Mouse (Mus musculus) cerebellum, adult 9-11 months (tissue): ENCODE data around the gene Orai2.
"Not testable (repeated sequence)": the region's sequence is repeated elsewhere in the genome, so short reads cannot be mapped to it uniquely, and the experiment has no call there.

Experiments used
- DNase-seq: peaks from one replicate; pipeline ENCODE4 v3.0.0; 2022

Gene Orai2

GRCm38 (mm10) chr5:136172939-136173338, 2.4 kb upstream of the Orai2 start:
- no peak for DNase-seq

GRCm38 (mm10) chr5:136171363-136172341, 1.1 kb upstream of the Orai2 start:
- DNase-seq: no peak

GRCm38 (mm10) chr5:136169626-136170511, 644 bp downstream of the Orai2 start:
- DNase-seq: peak; percentile 64

- no peak for DNase-seq
Measured at GRCm38 (mm10) chr5:136168071-136168470, 2.4 kb downstream of the Orai2 start.

GRCm38 (mm10) chr5:136167296-136167695, 3.2 kb downstream of the Orai2 start:
- no peak for DNase-seq

GRCm38 (mm10) chr5:136165246-136165645, 5.3 kb downstream of the Orai2 start:
- DNase-seq: peak; percentile 57

- peak; percentile 78 for DNase-seq
Measured at GRCm38 (mm10) chr5:136163807-136164474, 6.6 kb downstream of the Orai2 start.

- not testable (repeated sequence) for DNase-seq
Measured at GRCm38 (mm10) chr5:136160084-136160483, 10.4 kb downstream of the Orai2 start.

- no peak for DNase-seq
Measured at GRCm38 (mm10) chr5:136155399-136155798, 15.1 kb downstream of the Orai2 start.

GRCm38 (mm10) chr5:136152365-136152764, 18.1 kb downstream of the Orai2 start:
- DNase-seq: no peak

GRCm38 (mm10) chr5:136149134-136149576, 21.4 kb downstream of the Orai2 start:
- not testable (repeated sequence) for DNase-seq

GRCm38 (mm10) chr5:136147704-136148103, 22.8 kb downstream of the Orai2 start:
- DNase-seq: no peak

- DNase-seq: no peak
Measured at GRCm38 (mm10) chr5:136146936-136147335, 23.6 kb downstream of the Orai2 start.

- DNase-seq: no peak
Measured at GRCm38 (mm10) chr5:136144606-136145430, 25.7 kb downstream of the Orai2 start.

- DNase-seq: no peak
Measured at GRCm38 (mm10) chr5:136143161-136143755, 27.3 kb downstream of the Orai2 start.

- no peak for DNase-seq
Measured at GRCm38 (mm10) chr5:136142746-136143145, 27.8 kb downstream of the Orai2 start.

GRCm38 (mm10) chr5:136140057-136140482, 30.4 kb downstream of the Orai2 start:
- DNase-seq: peak; percentile 49

GRCm38 (mm10) chr5:136139393-136139792, 31.1 kb downstream of the Orai2 start:
- no peak for DNase-seq

GRCm38 (mm10) chr5:136137658-136138274, 32.7 kb downstream of the Orai2 start:
- peak; percentile 52 for DNase-seq

- no peak for DNase-seq
Measured at GRCm38 (mm10) chr5:136136292-136136990, 34.1 kb downstream of the Orai2 start.
